Mouse (Mus musculus): ENCODE data around the gene Hist1h1d. TPM values are rescaled to one million over a fixed set of nuclear protein-coding genes. Genes with fewer than 3 reads are reported as not detected.

Gene Hist1h1d
- polyA plus RNA-seq, 1 experiment: 0.24 TPM

- Histone ChIP-seq H3K4me3 (ENCODE audit: insufficient read depth, low read depth, low read length) (no peak overlapping the region), H3K27ac (replicated peaks; ENCODE audit: low read depth, low read length) (no peak overlapping the region), H3K4me1 (ENCODE audit: control insufficient read depth, insufficient read depth, insufficient read length, low read length) (peaks cover 3% of the 10 kb centered on the region; the same call in 1 of the 2 replicates)
Measured at GRCm38 (mm10) chr13:23597957-23598356, 44.9 kb downstream of the Hist1h1d start.

GRCm38 (mm10) chr13:23603182-23603699 is 50.2 kb downstream of the Hist1h1d start:
- H3K4me1 ChIP-seq (ENCODE audit: control insufficient read depth, insufficient read depth, insufficient read length, low read length): no peaks in the 10 kb centered on the region
- H3K27ac ChIP-seq (replicated peaks; ENCODE audit: low read depth, low read length): no peak overlapping the region
- no peak overlapping the region for H3K4me3 ChIP-seq (ENCODE audit: insufficient read depth, low read depth, low read length)

GRCm38 (mm10) chr13:23604452-23604851 is 51.4 kb downstream of the Hist1h1d start:
- no peaks in the 10 kb centered on the region for H3K4me1 ChIP-seq (ENCODE audit: control insufficient read depth, insufficient read depth, insufficient read length, low read length)
- H3K27ac ChIP-seq (replicated peaks; ENCODE audit: low read depth, low read length): no peak overlapping the region
- no peak overlapping the region for H3K4me3 ChIP-seq (ENCODE audit: insufficient read depth, low read depth, low read length)

GRCm38 (mm10) chr13:23605052-23605451 is 52.0 kb downstream of the Hist1h1d start:
- Histone ChIP-seq H3K4me3 (ENCODE audit: insufficient read depth, low read depth, low read length) (no peak overlapping the region), H3K4me1 (ENCODE audit: control insufficient read depth, insufficient read depth, insufficient read length, low read length) (no peaks in the 10 kb centered on the region), H3K27ac (replicated peaks; ENCODE audit: low read depth, low read length) (no peak overlapping the region)

GRCm38 (mm10) chr13:23609209-23609608 is 56.1 kb downstream of the Hist1h1d start:
- no peaks in the 10 kb centered on the region for H3K4me1 ChIP-seq (ENCODE audit: control insufficient read depth, insufficient read depth, insufficient read length, low read length)
- no peak overlapping the region for H3K4me3 ChIP-seq (ENCODE audit: insufficient read depth, low read depth, low read length)
- no peak overlapping the region for H3K27ac ChIP-seq (replicated peaks; ENCODE audit: low read depth, low read length)

- Histone ChIP-seq H3K4me3 (ENCODE audit: insufficient read depth, low read depth, low read length) (no peak overlapping the region), H3K27ac (replicated peaks; ENCODE audit: low read depth, low read length) (no peak overlapping the region), H3K4me1 (ENCODE audit: control insufficient read depth, insufficient read depth, insufficient read length, low read length) (no peaks in the 10 kb centered on the region)
Measured at GRCm38 (mm10) chr13:23609844-23610243, 56.8 kb downstream of the Hist1h1d start.

Other genes starting within 250 kb of the Hist1h1d start
- gene Zfp322a, start 184.1 kb upstream of the Hist1h1d start, polyA plus RNA-seq (2012; ENCODE audit: insufficient read depth, insufficient read length, missing spikeins): 10.1 and 12.5 TPM in 2 replicates
- gene Abt1, start 129.4 kb upstream of the Hist1h1d start, polyA plus RNA-seq (2012; ENCODE audit: insufficient read depth, insufficient read length, missing spikeins): 4.4 and 5.0 TPM in 2 replicates
- not detected in 2 replicates for gene Btn1a1, start 87.4 kb upstream of the Hist1h1d start, polyA plus RNA-seq (2012; ENCODE audit: insufficient read depth, insufficient read length, missing spikeins)
- gene Btn2a2, start 64.4 kb upstream of the Hist1h1d start, polyA plus RNA-seq (2012; ENCODE audit: insufficient read depth, insufficient read length, missing spikeins): not detected in 2 replicates
- gene Hist1h4h, start 22.2 kb upstream of the Hist1h1d start, polyA plus RNA-seq (2012; ENCODE audit: insufficient read depth, insufficient read length, missing spikeins): 69.6 and 128 TPM in 2 replicates
- not detected in 2 replicates for gene Hist1h2af, start 19.4 kb upstream of the Hist1h1d start, polyA plus RNA-seq (2012; ENCODE audit: insufficient read depth, insufficient read length, missing spikeins)
- gene Hist1h3g, start 17.8 kb upstream of the Hist1h1d start, polyA plus RNA-seq (2012; ENCODE audit: insufficient read depth, insufficient read length, missing spikeins): not detected in 2 replicates
- 1.7 and 2.3 TPM in 2 replicates for gene Hist1h2bh, start 9.9 kb upstream of the Hist1h1d start, polyA plus RNA-seq (2012; ENCODE audit: insufficient read depth, insufficient read length, missing spikeins)
- not detected in 2 replicates for gene Hist1h3f, start 9.2 kb upstream of the Hist1h1d start, polyA plus RNA-seq (2012; ENCODE audit: insufficient read depth, insufficient read length, missing spikeins)
- not detected in 2 replicates for gene Hist1h4f, start 1.6 kb upstream of the Hist1h1d start, polyA plus RNA-seq (2012; ENCODE audit: insufficient read depth, insufficient read length, missing spikeins)
- 2.8 and 2.9 TPM in 2 replicates for gene Hist1h3e, start 9.1 kb downstream of the Hist1h1d start, polyA plus RNA-seq (2012; ENCODE audit: insufficient read depth, insufficient read length, missing spikeins)
- not detected in 2 replicates for gene Hist1h2ae, start 18.0 kb downstream of the Hist1h1d start, polyA plus RNA-seq (2012; ENCODE audit: insufficient read depth, insufficient read length, missing spikeins)
- gene Hist1h2bg, start 18.1 kb downstream of the Hist1h1d start, polyA plus RNA-seq (2012; ENCODE audit: insufficient read depth, insufficient read length, missing spikeins): not detected in 2 replicates
- 4.4 TPM in 1 of 2 replicates, not detected in the other for gene Hist1h2bf, start 20.9 kb downstream of the Hist1h1d start, polyA plus RNA-seq (2012; ENCODE audit: insufficient read depth, insufficient read length, missing spikeins)
- not detected in 2 replicates for gene Hist1h2ad, start 21.1 kb downstream of the Hist1h1d start, polyA plus RNA-seq (2012; ENCODE audit: insufficient read depth, insufficient read length, missing spikeins)
- gene Hist1h3d, start 22.5 kb downstream of the Hist1h1d start, polyA plus RNA-seq (2012; ENCODE audit: insufficient read depth, insufficient read length, missing spikeins): 1.1 and 2.5 TPM in 2 replicates
- gene Hist1h4d, start 28.3 kb downstream of the Hist1h1d start, polyA plus RNA-seq (2012; ENCODE audit: insufficient read depth, insufficient read length, missing spikeins): not detected in 2 replicates
- 8.2 and 13.8 TPM in 2 replicates for gene Hist1h2be, start 67.9 kb downstream of the Hist1h1d start, polyA plus RNA-seq (2012; ENCODE audit: insufficient read depth, insufficient read length, missing spikeins)
- 4.0 TPM in 2 replicates for gene Hist1h1e, start 69.3 kb downstream of the Hist1h1d start, polyA plus RNA-seq (2012; ENCODE audit: insufficient read depth, insufficient read length, missing spikeins)
- gene Hist1h2ac, start 130.7 kb downstream of the Hist1h1d start, polyA plus RNA-seq (2012; ENCODE audit: insufficient read depth, insufficient read length, missing spikeins): 0.59 and 1.0 TPM in 2 replicates
- gene Hist1h2bc, start 130.9 kb downstream of the Hist1h1d start, polyA plus RNA-seq (2012; ENCODE audit: insufficient read depth, insufficient read length, missing spikeins): 190 and 234 TPM in 2 replicates
- not detected in 2 replicates for gene Hist1h1t, start 142.6 kb downstream of the Hist1h1d start, polyA plus RNA-seq (2012; ENCODE audit: insufficient read depth, insufficient read length, missing spikeins)
- 2.1 TPM in 1 of 2 replicates, not detected in the other for gene Hist1h4c, start 145.2 kb downstream of the Hist1h1d start, polyA plus RNA-seq (2012; ENCODE audit: insufficient read depth, insufficient read length, missing spikeins)
- gene Hfe, start 157.6 kb downstream of the Hist1h1d start, polyA plus RNA-seq (2012; ENCODE audit: insufficient read depth, insufficient read length, missing spikeins): 30.2 and 34.3 TPM in 2 replicates
- gene Hist1h1c, start 185.5 kb downstream of the Hist1h1d start, polyA plus RNA-seq (2012; ENCODE audit: insufficient read depth, insufficient read length, missing spikeins): 112 and 175 TPM in 2 replicates
- gene Hist1h3c, start 192.3 kb downstream of the Hist1h1d start, polyA plus RNA-seq (2012; ENCODE audit: insufficient read depth, insufficient read length, missing spikeins): not detected in 2 replicates
- gene Hist1h2bb, start 193.5 kb downstream of the Hist1h1d start, polyA plus RNA-seq (2012; ENCODE audit: insufficient read depth, insufficient read length, missing spikeins): not detected in 2 replicates
- gene Hist1h2ab, start 197.9 kb downstream of the Hist1h1d start, polyA plus RNA-seq (2012; ENCODE audit: insufficient read depth, insufficient read length, missing spikeins): not detected in 2 replicates
- gene Hist1h3b, start 199.0 kb downstream of the Hist1h1d start, polyA plus RNA-seq (2012; ENCODE audit: insufficient read depth, insufficient read length, missing spikeins): not detected in 2 replicates
- not detected in 2 replicates for gene Hist1h4b, start 203.8 kb downstream of the Hist1h1d start, polyA plus RNA-seq (2012; ENCODE audit: insufficient read depth, insufficient read length, missing spikeins)
- not detected in 2 replicates for gene Hist1h4a, start 208.0 kb downstream of the Hist1h1d start, polyA plus RNA-seq (2012; ENCODE audit: insufficient read depth, insufficient read length, missing spikeins)
- gene Hist1h3a, start 209.1 kb downstream of the Hist1h1d start, polyA plus RNA-seq (2012; ENCODE audit: insufficient read depth, insufficient read length, missing spikeins): not detected in 2 replicates
- not detected in 2 replicates for gene Hist1h1a, start 210.4 kb downstream of the Hist1h1d start, polyA plus RNA-seq (2012; ENCODE audit: insufficient read depth, insufficient read length, missing spikeins)
- not detected in 2 replicates for gene Trim38, start 216.7 kb downstream of the Hist1h1d start, polyA plus RNA-seq (2012; ENCODE audit: insufficient read depth, insufficient read length, missing spikeins)